Mouse (Mus musculus): ENCODE results near the gene Mlycd.

Gene Mlycd

DNA sequence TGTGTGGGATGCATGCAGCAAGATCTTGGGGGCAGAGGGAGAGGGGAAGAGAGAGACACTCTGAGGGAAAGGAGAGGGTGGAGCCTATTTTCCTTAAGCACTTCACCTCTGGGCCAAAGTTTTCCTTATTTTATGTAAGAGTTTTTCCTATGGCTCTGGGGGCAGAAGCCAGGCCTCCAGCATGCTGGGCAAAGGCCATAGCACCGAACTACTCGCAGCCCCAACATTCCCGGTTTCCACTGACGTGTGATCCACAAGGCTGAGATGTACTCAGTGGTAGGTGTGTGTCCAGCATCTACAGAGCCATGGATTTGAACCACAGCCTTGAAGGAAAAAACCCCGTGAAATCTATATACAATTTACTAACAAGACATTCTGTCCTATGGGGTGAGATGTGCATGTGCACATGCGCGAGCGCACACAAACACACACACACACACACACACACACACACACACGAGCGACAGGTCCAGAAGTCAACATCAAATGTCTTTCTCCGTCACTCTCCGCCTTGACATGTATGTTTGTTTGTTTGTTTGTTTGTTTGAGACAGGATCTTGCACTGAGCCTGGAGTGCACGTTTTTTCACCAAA lies 39.0 kb downstream of the Mlycd start, which contains the start of gene Osgin1:
TSS of gene Osgin1 (plus strand) at position 543 of the 593 bp plus-strand sequence.
- no peak for DNase-seq (ENCODE audit: low spot score)

DNA sequence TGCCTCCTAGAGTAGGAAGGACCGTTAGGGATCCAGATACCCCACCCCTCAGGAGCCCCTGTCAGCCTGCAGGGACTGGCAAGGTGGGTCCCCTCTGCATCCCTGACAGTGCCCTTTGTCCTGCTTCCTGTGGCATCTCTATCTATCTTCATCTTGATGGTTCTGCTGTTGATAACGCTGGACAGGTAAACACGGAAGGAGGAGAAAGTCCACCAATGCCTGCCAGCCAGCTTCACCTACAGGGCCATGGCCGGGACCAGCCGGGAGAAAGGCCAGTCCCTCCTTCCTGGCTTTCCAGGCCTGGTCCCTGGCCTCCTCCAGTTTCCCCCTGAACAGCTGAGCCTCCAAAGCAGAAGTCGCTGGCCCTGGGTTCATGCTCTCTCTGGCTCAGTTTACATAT lies 39.9 kb downstream of the Mlycd start:
- no peak for DNase-seq (ENCODE audit: low spot score)

DNA sequence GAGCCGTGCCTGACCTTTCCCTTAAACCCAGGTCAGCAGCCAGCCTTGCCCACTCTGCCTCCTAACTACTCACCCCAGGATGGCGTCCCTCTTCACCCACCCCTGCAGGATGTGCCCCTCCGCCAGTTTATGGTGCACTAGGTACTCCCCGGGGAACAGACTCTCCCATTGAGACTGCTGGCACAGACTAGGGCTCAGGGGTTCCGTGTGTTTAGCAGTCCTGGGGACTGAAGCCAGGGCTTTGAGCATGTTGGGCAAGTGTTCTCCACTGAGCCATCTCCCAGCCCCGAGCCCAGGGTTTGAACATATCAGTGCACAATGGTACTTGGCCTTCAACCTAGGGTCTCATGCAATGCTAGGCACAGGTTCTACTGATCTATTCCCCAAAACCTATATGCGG lies 40.8 kb downstream of the Mlycd start:
- DNase-seq (ENCODE audit: low spot score), result no peak

GRCm38 (mm10) chr8:119436331-119436730 lies 41.7 kb downstream of the Mlycd start:
- no peak for DNase-seq (ENCODE audit: low spot score)

GRCm38 (mm10) chr8:119436933-119437332 lies 42.3 kb downstream of the Mlycd start:
- DNase-seq (ENCODE audit: low spot score), result peak; percentile 30

DNA sequence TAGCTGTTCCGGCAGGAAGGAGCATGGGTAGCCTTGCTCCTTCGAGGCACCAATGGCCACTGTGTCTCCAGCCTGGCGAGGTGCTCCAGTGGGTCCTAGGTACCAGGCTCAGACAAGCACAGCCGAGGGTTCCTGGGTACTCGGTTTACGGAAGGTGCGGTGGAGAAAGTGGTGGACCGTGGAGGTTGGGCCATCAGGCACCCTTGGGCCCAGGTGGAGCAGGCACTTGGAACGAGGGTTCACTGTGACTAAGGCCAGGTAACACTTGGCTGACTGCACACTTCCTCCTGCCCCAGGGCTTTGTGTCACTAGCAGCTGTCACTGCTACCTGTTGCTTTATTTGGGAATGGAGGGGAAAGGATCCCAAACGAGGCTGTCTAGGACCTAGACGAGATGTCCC lies 42.8 kb downstream of the Mlycd start:
- DNase-seq (ENCODE audit: low spot score), result no peak

DNA sequence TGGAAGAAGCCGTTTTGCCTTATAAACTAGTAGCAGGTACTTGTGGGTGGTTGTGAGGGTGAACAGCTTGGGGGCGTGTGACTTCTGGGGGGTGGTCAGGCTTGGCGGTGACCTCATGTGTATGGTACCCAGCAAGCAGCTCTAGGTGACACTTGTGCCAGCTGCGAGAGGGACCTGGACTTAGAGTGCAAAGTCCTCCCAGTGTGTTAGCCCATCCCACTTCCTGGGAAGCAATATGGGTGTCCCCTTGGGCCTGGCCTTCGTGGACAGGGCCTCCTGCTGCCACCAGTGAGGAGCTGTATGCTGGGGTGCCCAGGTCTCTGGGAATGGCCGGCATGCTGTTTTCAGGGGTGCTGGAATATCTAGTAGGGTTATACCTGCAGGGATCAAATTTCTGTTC lies 44.2 kb downstream of the Mlycd start:
- DNase-seq (ENCODE audit: low spot score), result no peak

DNA sequence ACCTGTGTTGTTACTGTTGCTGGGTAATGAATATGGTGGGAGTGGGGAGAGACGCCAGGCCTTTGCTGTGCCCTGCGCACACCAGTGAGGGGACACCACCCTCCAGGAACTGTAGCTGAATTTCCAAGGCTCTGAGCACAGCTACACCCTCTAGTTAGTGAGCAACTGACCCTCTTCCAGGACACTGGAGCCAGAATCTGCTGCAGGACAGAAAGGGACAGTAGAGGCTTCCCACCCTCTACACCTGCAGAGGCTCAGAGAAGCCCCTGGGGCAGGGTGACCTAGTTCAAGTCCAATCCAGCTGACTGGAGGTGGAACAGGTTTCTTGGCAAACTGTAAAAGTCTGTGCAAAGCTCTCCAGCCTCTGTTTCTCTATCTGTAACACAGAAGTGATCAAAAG lies 44.7 kb downstream of the Mlycd start:
- DNase-seq (ENCODE audit: low spot score), result no peak

DNA sequence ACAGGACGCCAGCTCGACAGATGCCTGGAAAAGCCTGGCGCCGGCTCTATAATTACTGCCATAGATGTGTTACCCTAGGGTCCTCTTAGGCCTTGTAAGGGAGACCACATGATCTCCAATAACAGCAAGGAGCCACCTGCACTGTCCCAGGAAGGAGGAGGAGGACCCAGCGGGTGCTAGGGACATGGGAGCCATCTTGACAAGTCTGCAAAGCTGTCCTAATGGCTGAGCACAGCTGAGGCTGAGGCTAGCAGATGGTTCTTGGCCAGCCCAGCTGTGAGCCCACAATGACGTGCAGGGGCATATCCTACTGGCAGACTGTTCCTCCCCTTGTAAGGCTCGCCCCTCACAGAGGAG lies 45.2 kb downstream of the Mlycd start:
- peak; percentile 53 for DNase-seq (ENCODE audit: low spot score)

GRCm38 (mm10) chr8:119440250-119440951 lies 45.7 kb downstream of the Mlycd start:
- peak; percentile 92 for DNase-seq (ENCODE audit: low spot score)

- no peak for DNase-seq (ENCODE audit: low spot score)
These were observed 46.2 kb downstream of the Mlycd start for GRCm38 (mm10) chr8:119440952-119441270.

DNA sequence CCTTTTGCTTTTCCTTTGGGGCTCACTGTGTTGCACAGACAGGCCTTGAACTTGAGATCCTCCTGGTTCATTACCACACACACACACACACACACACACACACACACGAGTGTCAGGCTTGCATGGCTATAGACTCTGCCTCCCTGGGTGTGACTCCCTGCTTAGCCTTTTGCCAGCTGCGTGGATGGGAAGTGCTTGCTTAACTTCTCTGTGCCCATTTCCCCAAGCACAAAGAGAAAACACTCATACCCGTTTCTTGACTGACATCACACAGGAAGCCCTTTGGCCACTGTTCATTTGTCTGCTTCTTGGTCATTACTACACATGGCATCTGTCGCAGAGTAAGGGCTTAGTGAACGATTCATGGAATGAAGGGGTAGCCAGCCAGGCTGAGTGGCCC lies 47.3 kb downstream of the Mlycd start:
- no peak for DNase-seq (ENCODE audit: low spot score)

DNA sequence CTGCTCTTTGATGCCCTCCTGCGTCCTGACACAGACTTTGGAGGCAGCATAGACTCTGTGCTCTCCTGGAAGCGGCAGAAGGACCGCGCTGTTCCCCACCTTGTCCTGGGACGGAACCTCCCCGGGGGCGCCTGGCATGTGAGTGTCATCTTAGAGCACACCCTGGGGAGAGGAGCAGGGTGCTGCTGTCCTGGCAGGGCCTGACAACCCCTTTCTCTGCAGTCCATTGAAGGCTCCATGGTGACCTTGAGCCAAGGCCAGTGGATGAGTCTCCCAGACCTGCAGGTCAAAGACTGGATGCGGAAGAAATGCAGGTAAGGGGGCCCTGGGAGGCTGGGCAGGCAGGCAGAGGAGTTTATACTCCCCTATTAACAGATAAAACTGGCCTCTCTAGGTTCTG lies 48.3 kb downstream of the Mlycd start:
- no peak for DNase-seq (ENCODE audit: low spot score)

GRCm38 (mm10) chr8:119446211-119446989 lies 51.7 kb downstream of the Mlycd start, which contains the start of gene Necab2:
Gene Necab2, plus strand, starts transcription at chr8:119446719.
- peak; percentile 95 for DNase-seq (ENCODE audit: low spot score)

- DNase-seq (ENCODE audit: low spot score), result peak; percentile 27
These were observed 52.5 kb downstream of the Mlycd start for GRCm38 (mm10) chr8:119446990-119447780.

- no peak for DNase-seq (ENCODE audit: low spot score)
These were observed 53.1 kb downstream of the Mlycd start for GRCm38 (mm10) chr8:119447781-119448170.

DNA sequence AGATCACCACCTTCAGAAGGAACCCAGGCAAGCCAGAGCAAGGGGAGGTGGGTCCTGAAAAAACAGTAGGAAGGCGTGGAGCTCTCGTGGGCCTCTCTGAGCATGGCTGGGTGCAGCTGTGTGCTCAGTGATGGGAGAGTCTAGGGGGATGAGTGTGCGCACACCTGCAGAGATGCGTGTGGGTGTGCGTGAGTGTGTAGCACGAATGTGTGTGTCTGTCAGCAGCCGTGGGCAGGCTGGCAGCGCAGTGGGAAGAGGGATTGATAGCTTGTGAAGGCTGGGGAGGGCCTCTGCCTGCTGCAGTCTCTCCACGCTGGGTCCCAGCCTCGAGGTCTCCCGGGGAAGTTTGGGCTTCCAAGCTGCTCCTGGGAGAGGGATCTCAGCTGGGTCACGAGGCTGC lies 54.9 kb downstream of the Mlycd start:
- DNase-seq (ENCODE audit: low spot score), result no peak

- no peak for DNase-seq (ENCODE audit: low spot score)
These were observed 56.5 kb downstream of the Mlycd start for GRCm38 (mm10) chr8:119451131-119451530.

DNA sequence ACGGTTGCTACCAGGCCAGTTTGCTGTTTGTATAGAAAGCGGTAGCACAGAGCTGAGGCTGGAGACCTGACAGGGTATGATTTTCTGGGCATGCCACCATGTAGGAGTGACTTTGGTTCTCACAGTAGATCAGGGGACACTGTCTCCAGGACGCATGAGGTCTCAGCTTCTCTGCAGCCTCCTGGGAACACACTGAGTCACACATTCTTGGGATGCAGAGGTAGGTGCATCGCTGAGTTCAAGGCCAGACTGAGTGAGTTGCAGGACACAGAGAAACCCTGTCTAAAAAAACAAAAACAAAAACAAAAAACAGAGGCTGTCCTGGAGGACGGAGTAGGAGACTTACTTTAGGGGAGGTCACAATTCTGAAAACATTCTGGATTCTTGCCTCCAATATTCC lies 58.2 kb downstream of the Mlycd start:
- DNase-seq (ENCODE audit: low spot score), result no peak

DNA sequence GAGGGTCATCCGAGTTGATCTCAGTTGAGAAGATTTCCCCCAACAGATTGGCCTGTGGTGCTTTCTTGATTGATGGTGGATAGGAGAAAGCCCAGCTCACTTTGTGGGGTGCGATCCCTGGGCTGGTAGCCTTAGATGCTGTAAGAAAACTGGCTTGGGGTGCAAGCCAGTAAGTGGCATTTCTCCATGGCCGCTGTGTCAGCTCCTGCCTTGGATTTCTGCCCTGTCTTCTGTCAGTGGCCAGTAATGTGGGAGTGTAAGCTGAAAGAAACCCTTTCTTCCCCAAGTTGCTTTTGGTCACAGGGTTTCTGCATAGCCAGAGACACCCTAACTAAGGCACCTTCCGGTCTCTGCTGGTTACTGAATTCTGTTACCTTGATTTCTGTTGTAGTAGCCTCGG lies 61.4 kb downstream of the Mlycd start:
- no peak for DNase-seq (ENCODE audit: low spot score)

- DNase-seq (ENCODE audit: low spot score), result no peak
These were observed 65.0 kb downstream of the Mlycd start for GRCm38 (mm10) chr8:119459724-119460123.

Measured in retina, embryonic 14.5 days (tissue).